Mouse (Mus musculus): ENCODE data around the gene Sp7.

Gene Sp7

DNA sequence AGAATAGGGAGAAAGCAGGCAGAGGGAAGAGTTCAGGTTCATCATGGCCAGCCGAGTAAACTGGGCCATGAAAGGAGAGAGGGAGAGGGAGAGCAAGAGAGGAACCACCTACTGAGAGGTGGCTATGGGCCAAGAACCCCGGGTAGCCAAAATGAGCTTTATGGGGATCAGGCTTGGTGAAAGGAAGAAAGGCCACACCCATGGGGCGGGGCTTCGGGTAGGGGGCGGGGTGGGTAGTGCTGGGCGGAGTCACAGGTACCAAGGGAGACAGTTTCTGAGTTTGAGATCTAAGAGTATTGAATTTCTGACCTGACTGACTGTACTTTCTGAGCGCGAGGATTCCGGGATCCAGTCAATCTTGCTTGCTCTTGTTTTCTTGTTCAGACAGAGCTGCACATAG lies 19.7 kb upstream of the Sp7 start:
- DNase-seq (ENCODE audit: low read depth) = no peak

DNA sequence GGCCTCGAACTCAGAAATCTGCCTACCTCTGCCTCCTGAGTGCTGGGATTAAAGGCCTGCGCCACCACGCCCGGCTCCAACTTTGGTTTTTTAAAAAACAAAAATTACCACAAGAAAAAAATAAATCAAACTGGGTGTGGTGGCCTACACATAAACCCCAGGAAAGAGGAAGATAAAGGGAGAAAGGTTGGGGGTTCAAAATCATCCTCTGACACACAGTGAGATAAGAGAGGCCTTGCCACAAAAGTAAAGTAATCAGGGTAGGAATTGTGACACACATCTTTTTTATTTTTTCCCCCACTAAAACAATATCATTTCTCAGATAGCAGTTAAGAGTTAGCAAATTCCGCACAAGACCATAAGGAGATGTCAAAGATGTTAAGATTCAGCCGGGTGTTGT lies 16.7 kb upstream of the Sp7 start:
- no peak for DNase-seq (ENCODE audit: low read depth)

DNA sequence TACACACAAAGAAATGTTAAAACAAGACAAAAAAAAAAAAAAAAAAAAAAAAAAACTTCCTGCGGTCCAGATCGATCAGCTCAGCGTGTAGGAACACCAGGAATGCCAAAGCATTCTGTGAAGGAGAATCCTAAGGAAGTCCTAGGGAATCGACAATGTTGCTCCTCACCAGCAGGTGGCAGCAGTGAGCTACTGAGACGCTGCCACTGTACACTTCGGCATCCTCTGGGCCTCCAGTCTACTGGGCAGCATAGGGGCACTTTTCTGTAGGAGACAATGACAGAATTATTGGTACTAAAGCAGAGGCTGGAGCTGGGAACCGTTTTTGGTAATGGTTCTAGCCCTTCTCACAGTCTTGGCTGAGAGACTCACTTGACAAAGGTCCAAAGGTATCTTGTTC lies 14.6 kb upstream of the Sp7 start:
- no peak for DNase-seq (ENCODE audit: low read depth)

DNA sequence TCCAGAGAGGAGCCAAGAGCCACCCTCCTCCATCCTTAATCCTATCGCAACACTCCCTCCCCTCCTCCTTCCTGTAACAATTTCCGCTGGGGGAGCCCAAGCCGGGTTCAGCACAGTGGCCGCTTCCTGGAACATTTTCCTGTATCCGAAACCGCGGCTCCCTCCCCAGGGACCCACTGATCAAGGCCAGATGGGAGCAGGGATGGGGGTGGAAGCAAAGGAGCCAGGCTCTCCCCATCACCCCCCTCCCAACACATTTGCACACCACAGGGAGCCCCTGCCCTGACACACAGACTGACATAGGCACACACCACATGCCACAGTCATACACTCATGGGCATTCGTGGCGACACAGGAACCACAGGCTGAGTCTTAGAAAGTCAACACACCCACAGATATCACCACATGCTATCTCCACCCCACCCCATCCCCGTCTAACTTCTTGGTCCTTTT lies 10.9 kb upstream of the Sp7 start:
- no peak for DNase-seq (ENCODE audit: low read depth)

DNA sequence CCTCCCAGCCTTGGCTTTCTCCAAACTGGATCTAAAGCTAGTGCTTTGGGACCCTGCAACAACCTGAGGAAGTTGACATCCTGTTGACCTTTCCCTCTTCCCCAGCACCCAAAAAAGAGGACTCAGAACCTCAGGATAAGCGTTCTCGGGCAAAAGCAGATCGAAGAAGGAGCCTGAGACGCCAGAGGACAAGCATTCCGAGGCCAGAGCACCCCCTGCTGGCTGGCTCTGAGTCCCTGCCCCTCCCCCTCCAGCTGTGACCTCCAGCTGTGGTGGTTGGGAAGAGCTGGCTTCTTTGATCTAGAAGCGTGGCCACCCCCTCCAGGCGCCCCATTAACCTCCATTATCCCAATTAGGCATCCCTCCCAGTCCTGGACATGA lies 10.2 kb upstream of the Sp7 start:
- peak; percentile 81 for DNase-seq (ENCODE audit: low read depth)

DNA sequence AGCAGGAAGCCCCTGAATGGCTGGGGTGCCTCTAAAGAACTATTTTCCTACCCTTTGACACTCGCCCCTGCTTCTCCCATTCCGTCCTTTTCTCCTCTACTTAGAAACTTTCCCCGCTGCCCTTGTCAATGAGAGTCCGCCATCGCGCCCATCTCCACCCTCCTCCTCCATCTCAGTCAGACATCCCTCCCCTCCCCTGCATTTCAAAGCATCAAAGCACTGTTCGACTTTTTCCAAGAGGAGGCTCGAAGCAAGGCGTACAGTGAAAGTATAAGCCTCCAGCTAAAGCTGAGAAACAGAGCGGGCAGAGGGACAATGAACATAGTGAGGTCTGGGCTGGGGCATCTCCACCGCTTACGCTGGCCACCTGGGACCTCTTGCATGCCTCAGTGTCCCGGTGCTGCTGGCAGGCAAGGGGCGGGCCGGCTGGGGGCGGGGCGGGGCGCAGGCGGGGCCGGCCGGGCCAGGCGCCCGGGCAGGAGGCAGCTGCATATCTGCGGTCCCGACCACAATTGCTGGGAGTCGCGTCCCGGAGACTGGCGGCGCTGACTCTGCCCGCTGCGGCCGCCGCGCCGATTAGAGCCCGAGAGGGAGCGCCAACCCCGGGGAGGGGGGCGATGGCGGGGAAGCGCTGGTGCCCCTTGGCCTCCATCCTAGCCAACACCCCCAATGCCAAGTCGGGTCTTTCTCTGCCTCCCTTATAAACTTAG lies 9.6 kb upstream of the Sp7 start:
- DNase-seq (ENCODE audit: low read depth) = no peak

DNA sequence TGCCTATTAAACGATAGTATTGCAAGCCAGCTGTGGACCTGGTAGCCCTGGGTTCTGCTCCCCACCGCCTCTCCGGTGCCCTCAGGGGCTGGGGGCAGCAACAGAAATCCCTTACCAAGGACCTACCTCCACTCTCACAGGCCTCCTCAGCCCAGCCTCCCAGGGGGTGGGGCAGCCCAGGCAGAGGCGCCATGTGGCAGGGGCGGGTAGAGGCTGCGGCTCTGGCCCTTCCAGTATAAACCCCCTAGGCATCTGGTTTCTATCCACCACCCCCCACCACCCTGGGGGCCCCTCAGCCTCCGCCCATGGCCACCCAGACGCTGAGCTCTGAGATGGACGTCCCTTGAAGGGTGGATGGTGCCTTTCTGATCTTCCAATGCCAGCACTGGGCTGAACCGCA lies 3.7 kb upstream of the Sp7 start:
- no peak for DNase-seq (ENCODE audit: low read depth)

DNA sequence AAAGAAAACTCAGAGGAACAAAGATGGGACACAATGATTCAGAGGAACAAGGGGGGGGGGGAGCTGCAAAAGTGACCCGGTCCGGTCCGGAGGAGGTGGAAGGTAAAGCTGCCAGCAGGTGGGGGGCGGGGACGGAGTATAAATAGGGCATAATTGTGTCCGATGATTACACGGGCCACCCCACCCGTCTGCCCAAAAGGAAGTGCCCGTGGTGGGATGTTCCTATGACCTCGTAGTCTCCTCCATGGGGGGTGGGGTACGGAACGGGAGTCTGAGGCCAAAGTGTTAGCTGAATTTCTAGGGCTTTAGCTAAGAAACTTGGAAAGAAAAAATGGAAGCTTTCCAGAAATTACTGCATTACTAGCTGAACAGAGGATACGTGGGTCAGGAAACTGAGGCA lies 3.0 kb upstream of the Sp7 start:
- no peak for DNase-seq (ENCODE audit: low read depth)

DNA sequence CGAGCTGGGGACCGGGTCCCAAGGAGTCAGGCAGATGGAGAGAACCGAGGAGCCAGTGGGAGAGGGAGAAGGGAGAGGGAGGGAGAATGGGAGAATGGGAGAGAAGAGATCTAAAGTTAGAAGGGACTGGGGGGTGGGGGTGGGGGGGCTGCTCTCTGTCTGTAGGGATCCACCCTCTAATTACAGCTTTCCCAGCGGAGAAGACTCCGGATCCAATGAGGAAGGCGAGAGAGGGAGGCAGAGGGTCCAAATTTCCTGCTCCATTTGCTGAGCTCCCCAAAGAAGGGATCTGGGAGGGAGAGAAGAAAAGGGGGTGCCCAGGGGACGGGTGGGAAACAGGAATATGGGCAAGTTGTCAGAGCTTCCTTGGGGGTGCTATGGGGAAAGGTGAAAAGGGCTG lies 744 bp downstream of the Sp7 start:
- DNase-seq (ENCODE audit: low read depth) = no peak

DNA sequence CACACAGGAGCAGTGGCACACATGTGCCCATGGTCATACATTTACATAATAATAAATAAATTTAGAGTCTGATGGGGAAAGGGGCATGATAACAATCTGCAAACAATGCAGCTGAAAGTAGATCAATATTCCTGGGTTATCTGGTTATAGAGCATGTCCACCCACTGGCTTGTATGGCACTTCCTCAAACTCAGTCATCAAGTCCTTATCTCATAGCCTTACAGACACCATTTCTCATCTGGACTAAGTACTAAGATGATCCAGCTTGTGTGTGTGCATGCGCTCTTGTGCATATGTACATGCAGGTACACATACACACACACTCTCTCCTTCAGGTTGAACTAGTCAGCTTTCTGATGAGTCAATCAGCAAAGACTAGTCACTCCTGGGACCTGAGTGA lies 2.3 kb downstream of the Sp7 start:
- DNase-seq (ENCODE audit: low read depth) = no peak

DNA sequence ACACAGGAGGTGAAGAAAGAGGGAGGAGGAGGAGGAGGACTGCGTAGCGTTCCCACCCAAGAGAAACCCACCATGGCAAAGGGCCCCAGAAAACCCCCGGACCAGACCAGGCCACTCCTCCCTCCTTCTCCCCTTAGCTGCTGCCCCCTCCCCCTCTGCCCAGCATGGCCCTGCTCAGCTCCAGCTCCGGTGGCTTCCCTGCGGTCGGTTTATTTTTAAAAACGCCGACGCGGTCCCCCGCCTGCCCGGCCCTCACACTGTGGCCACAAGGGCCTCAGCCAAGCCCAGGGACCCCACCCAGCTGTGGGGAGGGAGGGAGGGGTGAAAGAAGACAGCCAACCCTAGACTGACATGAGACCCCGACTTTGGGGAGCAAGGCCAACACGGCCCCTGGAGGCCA lies 4.3 kb downstream of the Sp7 start:
- no peak for DNase-seq (ENCODE audit: low read depth)

DNA sequence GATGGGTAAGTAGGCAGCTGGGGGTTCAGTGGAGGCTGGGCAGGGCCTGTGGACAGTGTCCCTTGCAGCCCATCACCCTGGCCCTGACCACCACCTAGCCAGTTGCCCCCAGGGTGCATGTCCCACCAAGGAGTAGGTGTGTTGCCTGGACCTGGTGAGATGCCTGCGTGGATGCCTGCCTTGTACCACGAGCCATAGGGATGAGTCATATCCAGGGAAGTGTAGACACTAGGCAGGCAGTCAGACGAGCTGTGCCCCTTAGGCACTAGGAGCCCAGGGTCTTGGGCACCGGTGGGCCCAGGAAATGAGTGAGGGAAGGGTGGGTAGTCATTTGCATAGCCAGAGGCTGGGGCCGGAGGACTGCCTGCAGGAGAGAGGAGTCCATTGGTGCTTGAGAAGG lies 8.1 kb downstream of the Sp7 start:
- DNase-seq (ENCODE audit: low read depth) = no peak

DNA sequence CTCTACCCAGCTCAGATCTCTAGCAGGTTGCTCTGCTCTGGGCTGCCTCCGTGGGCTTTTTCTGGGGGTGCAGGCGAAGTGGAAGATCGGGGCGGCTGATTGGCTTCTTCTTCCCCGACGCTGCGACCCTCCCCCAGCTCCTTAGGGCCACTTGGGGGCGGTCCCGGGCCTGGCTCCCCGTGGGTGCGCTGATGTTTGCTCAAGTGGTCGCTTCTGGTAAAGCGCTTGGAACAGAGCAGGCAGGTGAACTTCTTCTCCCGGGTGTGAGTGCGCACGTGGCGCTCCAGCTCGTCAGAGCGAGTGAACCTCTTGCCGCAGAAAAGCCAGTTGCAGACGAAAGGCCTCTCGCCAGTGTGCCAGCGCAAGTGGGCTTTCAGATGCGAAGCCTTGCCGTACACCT lies 8.9 kb downstream of the Sp7 start:
- no peak for DNase-seq (ENCODE audit: low read depth)

DNA sequence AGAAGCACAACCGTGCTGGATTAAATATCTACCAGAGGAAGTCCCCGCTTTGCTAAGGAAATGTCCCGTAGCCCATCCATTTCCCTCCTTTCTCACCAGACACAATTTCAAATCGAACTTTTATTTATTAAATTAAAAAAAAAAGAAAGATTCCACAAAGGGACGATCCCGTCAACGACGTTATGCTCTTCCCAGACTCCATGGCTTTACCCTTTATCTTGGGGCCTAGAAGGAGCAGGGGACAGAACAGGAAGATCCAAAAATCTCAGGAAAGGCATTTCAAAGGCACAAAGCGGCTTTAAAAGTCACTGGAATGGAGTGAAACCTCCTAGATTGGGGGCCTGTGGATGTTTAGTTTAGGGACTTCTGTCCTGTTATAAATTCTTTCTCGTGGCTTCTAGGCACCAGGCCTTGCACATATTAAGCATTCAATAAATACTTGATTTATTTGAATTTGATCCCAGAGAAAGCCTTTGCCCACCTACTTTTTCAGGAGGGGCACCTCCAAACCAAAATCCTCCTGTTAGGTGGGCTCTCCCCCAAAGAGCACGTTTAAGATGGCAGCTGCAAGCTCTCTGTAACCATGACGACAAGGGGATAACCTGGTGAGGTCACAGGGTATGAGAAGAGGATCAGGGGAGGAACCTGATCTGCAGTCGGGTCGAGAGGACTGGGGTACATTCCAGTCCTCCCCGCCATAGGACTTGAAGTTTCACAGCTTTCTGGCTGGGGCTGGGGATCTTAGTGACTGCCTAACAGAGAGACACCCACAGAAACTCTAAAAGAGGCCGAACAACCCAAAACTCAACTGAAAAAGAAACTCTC lies 10.3 kb downstream of the Sp7 start:
- no peak for DNase-seq (ENCODE audit: low read depth)

DNA sequence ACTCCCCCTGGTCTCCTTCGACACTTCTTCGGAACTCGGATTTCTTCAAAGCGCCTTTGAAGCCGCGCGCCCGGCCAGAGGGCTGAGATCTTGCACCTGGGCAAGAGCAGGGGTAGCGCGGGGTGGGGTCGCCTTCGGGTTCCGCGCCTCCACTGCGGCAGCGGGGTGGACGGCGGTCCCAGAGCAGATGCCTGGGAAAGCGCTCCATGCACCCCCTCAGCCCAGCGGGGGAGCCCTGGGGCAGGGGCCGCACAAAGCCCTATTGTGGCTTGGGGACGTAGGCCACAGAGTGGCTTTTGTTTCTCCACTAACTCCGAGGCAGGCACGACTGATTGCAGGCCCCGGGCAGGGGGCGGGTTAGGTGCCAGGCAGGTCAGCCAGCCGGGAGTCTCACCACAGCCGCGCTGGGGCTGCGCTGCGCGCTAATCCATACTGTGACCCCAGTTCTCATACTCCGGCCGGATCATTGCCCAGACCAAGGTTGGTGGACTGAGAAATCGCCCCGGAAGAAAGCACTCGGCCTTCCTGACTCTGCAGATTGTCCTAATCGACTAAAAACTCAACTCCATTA lies 11.0 kb downstream of the Sp7 start:
- DNase-seq (ENCODE audit: low read depth) = no peak

DNA sequence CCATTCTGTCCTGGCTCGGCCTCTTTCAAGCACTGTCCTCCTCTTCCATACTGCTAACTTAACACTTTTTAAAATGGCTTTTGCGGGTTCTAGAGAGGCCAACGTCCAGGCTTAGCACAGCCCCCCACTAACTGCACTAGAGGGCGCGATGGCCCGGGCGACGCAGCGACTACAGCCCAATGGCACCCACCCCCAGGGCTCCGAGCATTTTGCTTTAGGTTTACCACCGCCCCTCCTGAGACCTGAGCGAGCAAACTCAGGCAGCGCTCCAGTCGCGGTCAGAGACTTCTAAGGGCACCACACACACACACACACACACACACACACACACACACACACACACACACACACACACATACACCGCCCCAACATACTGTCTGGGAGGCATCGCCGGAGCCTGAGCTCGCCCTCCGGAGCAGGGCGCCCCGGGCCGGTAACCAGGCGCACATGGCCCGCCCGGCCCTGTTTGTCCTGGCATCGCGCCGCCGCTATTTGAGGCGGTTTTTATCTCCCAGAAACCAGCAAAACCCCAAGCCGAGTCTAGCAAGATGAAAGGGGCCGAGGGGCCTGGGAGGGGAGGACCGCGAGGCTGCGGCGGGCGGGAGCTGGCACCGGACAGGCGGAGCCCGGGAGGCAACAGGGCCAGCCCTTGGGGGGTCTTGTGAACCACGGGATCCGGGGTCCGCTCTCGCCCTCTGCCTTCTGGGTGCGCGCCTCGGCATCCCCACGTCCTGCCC lies 11.7 kb downstream of the Sp7 start:
- no peak for DNase-seq (ENCODE audit: low read depth)

DNA sequence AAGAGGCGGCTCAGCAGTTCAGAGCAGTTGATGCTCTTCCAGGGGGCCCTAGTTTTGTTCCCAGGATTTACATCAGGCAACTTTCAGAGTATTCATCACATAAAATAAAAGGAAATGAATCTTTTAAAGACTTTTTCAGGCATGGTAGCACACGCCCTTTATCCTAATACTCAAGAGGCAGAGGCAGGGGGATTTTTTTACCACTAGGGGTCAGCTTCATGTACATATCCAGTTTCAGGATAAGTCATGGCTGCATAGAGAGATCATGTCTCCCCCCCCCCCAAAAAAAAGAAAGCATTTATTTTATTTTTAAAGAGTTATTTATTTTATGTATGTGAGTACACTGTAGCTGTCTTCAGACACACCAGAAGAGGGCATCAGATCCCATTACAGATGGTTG lies 13.0 kb downstream of the Sp7 start:
- DNase-seq (ENCODE audit: low read depth) = no peak

DNA sequence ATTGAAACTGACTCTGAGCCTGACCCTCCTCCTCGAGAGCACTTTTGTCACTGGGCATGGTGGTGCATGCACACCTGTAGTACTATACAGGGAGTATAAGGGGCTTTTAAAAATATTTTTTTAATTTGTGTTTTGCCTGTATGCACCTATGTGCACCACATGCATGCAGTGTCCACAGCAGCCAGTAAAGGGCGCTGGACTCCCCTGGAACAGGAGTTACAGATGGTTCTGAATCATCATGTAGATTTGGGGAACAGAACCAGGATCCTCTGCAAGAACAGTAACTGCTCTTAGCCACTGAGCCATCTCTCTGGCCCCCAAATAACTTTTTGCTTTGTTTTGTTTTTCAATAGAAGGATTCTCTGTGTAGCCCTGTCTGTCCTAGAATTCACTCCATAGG lies 14.8 kb downstream of the Sp7 start:
- DNase-seq (ENCODE audit: low read depth) = no peak

DNA sequence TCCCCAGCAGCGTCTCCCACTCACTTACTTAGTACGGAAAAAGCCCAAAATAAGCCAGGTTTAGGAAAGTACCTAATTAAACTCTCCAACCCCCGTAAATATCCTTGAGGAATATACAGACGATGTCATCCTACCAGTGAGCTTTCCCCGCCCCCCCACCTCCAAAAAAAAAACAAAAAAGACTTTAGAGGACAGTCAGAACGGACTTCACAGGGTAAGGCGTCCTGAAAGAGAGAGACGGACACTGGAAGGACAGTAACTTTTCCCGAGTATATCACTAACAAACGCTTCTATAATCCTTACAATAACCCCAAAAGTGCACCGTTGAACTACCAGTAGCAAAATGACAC lies 16.1 kb downstream of the Sp7 start:
- no peak for DNase-seq (ENCODE audit: low read depth)

DNA sequence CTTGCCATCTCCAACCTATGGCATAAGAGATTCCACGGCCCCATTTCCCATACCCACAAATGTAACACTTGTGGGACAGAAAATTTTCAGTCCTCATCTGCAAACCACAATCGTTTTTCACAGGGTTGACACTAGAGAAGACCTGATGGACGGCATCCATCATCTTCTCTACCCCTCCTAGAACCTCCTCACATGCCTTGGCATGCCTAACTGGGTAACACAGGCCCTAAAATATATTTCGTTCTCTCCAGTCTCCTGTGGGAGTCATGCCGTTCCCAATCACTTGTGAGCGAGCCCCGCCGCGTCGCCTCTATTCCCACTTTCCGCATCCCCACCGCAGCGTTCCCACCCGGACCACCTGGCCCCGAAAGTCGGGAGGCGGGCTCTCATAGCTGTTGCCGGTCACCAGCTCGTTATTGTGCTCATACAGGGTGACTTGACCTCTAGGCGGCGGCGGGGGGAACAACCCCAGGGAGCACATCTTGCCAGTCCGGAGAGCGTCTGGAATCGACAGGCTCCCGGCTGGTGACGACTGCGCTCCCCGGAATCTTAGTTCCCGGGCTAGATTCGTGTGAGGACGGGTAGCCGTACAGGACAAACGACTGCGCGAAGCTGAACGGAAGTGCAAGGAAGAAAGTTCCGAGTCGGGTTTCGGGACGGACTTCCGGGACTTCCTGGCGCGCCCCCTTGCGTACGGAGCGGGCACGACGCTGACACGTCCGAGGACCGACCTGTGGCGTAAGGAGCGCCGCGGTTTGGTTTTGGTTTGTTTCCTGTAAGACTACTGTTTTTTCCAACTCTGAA lies 16.6 kb downstream of the Sp7 start, which contains the start of gene Aaas:
Gene Aaas, minus strand, starts transcription at position 634 of the 804 bp plus-strand sequence.
- peak; percentile 94 for DNase-seq (ENCODE audit: low read depth)

DNA sequence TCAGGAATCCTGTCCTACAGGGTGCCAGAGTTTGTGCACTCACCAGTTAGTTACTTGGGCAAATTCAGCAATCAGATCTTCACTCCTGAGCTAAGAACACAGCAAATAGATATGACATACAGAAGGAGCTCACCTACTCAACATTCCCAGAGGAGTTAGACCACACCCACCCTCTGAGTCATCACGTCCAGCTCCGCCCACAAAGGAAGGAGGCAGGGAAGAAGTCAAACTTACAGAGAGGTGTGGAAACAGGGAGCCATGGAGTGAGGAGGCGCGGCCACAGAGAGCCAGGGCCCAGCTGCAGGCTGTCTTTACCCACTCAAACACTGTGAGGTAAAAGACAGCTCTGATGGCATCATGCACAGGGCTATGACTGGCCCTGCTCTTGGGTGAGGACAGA lies 20.5 kb downstream of the Sp7 start:
- DNase-seq (ENCODE audit: low read depth) = no peak

DNA sequence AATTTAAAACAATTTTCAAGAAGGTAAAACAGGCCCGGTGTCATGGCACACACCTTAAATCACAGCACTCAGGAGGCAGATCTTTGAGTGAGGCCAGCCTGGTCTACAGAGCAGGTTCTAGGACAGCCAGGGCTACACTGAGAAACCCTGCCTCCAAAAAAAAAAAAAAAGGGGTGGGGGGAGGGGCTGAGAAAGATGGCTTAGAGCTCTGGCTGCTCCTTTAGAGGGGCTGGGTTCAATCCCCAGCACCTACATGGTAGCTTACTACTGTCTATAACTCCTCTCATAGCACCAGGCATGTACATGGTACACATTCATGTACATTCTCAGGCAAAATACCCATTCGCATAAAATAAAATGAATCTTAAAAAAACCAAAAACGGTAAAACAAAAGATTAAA lies 22.5 kb downstream of the Sp7 start:
- DNase-seq (ENCODE audit: low read depth) = no peak

Measured in c-Kit-positive CD71-positive TER-119-negative erythroid progenitor cells, embryonic 14.5 days (primary cell).